Mouse (Mus musculus) hindbrain, embryonic 16.5 days (tissue): ENCODE data around the gene Fbxl17. TPM values are rescaled to one million over a fixed set of nuclear protein-coding genes. Genes with fewer than 3 reads are reported as not detected.

ENCODE experiments used
- ATAC-seq: fragments of 200-750 bp; cut with Nextera tagmentation; 2 replicates; pipeline ENCODE4 v1.8.0; 2017; ENCODE audit warnings: moderate TSS enrichment, moderate library complexity
- H3K27ac ChIP-seq: fragments of 300-500 bp; sonication (generic); 2 replicates; pipeline ENCODE4 v1.5.1; 2014; ENCODE audit warnings: low read depth, mild to moderate bottlenecking, control low read depth, low read length, moderate library complexity
- H3K27me3 ChIP-seq: fragments of 300-500 bp; sonication (generic); replicated peaks from 2 replicates; pipeline ENCODE4 v1.6.1; 2014; ENCODE audit warnings: low read length; ENCODE audit not compliant: control insufficient read depth, insufficient read depth
- H3K36me3 ChIP-seq: fragments of 300-500 bp; sonication (generic); 2 replicates; pipeline ENCODE4 v1.6.1; 2014; ENCODE audit warnings: mild to moderate bottlenecking, low read length, moderate library complexity, mixed read lengths; ENCODE audit not compliant: control insufficient read depth, insufficient read depth
- H3K4me1 ChIP-seq: fragments of 300-500 bp; sonication (generic); 2 replicates; pipeline ENCODE4 v1.6.1; 2014; ENCODE audit warnings: low read depth, low read length; ENCODE audit not compliant: control insufficient read depth, insufficient read depth
- H3K4me2 ChIP-seq: fragments of 300-500 bp; sonication (generic); 2 replicates; pipeline ENCODE4 v1.6.1; 2014; ENCODE audit warnings: mild to moderate bottlenecking, low read length, control low read depth, moderate library complexity
- H3K4me3 ChIP-seq: fragments of 300-500 bp; sonication (generic); 2 replicates; pipeline ENCODE4 v1.5.1; 2014; ENCODE audit warnings: mild to moderate bottlenecking, low read length, control low read depth, moderate library complexity
- H3K9ac ChIP-seq: fragments of 300-500 bp; sonication (generic); 2 replicates; pipeline ENCODE4 v1.6.1; 2014; ENCODE audit warnings: low read depth, mild to moderate bottlenecking, control low read depth, low read length, moderate library complexity
- H3K9me3 ChIP-seq: fragments of 300-500 bp; sonication (generic); 2 replicates; pipeline ENCODE4 v1.6.1; 2014; ENCODE audit warnings: mild to moderate bottlenecking, low read length, moderate library complexity; ENCODE audit not compliant: control insufficient read depth
- WGBS: fragments of 180-500 bp; shearing (Covaris S2); extraction: QIAGEN DNeasy Blood & Tissue Kit; methylation state at CpG from one replicate; pipeline ENCODE4 v1.1.7; 2014; 5-methylcytosine and 5-hydroxymethylcytosine counted together
- polyA plus RNA-seq: library from polyadenylated mRNA; unstranded; fragments of >200 nt; fragmentation: Nextera tagmentation; extraction: Ambion mirVana; gene quantifications from 2 replicates; pipeline ENCODE4 v1.2.1, GENCODE M21; 2015

Fbxl17 gene
- polyA plus RNA-seq, 1 experiment from 2014 or later, result 9.5 TPM

DNA sequence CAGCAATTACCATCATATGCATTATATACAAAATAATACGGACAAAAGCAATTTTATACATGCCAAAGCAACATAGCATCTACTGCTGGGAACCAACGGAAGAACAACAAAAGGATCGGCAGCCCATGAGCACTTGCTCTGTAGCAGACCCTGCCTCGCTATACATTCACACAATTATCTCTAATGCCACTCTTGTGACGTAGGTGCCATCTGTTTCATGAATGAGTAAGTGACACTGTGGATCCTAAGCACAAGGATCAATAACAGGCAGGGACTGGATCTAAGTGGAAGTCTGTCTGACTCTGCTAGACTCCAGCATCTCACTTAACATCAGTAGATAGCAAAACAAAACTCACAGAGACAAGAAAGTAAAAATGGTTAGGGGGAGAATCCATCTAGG lies 391.8 kb downstream of the Fbxl17 start:
- H3K36me3 ChIP-seq, result no peaks in the 10 kb centered on the region
- H3K27ac ChIP-seq, result no peak overlapping the region
- H3K4me2 ChIP-seq, result no peak overlapping the region
- H3K27me3 ChIP-seq, result no peaks in the 10 kb centered on the region
- WGBS, result 46% methylated on average over 5 of the region's 5 CpGs
- peaks cover 5% of the 10 kb centered on the region; the same call in 1 of the 2 replicates for H3K4me1 ChIP-seq
- no peak overlapping the region for H3K4me3 ChIP-seq
- H3K9me3 ChIP-seq, result no peaks in the 10 kb centered on the region
- no peak overlapping the region for H3K9ac ChIP-seq
- no peak for ATAC-seq

DNA sequence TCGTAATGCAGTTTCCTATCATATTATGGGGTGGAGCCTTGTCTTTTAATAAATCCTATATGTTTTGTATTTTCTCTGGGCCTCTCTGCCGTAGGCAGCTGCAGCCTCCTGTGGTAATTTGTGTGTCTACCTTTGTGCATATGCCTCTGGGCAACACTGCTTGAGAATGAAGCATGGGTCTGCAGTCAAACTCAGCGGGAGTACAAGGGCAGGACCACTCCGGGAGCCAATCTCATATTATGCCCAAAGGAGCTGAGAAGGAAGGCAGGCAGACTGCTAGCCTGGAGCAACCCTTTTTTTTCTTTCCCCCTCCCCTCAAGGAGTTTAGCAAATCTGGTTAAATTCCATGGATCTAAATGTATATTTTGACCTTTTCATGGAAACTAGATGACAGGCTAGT lies 392.3 kb downstream of the Fbxl17 start:
- WGBS, result 51% methylated on average over 4 of the region's 4 CpGs

DNA sequence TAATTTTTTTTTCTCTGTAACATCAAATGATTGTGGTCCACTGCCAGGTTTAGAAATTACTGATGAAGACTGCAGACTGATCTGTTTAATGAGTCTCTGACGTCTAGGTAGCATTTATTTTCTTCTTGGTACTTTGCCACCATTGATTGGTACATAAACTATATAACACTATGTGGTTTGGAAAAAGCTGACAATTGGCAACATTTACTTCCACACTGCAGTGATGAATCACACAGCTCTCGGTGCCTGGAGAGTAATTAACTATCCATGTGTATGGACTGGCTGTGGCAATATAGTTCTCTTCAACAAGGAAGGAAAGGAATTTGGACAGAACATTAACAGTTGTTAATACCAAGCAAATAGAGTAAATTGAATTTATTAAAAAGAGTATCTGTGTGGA lies 404.3 kb downstream of the Fbxl17 start:
- WGBS, result 42% methylated on average over 2 of the region's 2 CpGs
- H3K9ac ChIP-seq, result no peak overlapping the region
- no peak overlapping the region for H3K4me3 ChIP-seq
- H3K36me3 ChIP-seq, result no peaks in the 10 kb centered on the region
- H3K9me3 ChIP-seq, result no peaks in the 10 kb centered on the region
- no peak overlapping the region for H3K27ac ChIP-seq
- no peaks in the 10 kb centered on the region for H3K27me3 ChIP-seq
- no peaks in the 10 kb centered on the region for H3K4me1 ChIP-seq
- ATAC-seq, result no peak; the same call in 1 of the 2 replicates
- H3K4me2 ChIP-seq, result no peak overlapping the region

More for the DNA sequence above, 392.3 kb downstream of the Fbxl17 start:
- Histone ChIP-seq H3K4me1 (peaks cover 5% of the 10 kb centered on the region; the same call in 1 of the 2 replicates), H3K4me3 (no peak overlapping the region), H3K36me3 (no peaks in the 10 kb centered on the region), H3K27me3 (no peaks in the 10 kb centered on the region), H3K9ac (no peak overlapping the region), H3K27ac (no peak overlapping the region), H3K9me3 (no peaks in the 10 kb centered on the region), H3K4me2 (no peak overlapping the region)
- no peak for ATAC-seq

DNA sequence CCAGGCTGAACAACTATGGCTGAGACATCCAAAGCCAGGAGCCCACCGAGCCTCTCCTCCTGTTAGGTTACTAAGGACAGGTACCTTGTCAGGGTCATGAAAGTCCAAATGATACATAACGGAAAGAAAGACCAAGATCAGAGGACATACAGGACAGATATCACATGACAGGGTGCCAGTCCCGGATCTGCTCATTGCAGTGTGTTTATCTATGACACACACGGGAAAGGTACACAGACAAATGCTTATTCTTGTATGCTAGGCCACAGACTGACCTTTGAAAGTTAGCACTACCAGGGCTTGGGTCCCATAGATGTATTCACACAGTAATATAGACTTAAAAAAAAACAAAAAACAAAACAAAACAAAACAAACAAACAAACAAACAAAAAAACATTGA lies 404.8 kb downstream of the Fbxl17 start:
- Histone ChIP-seq H3K4me3 (no peak overlapping the region), H3K27me3 (no peaks in the 10 kb centered on the region), H3K27ac (no peak overlapping the region), H3K4me1 (no peaks in the 10 kb centered on the region), H3K9me3 (no peaks in the 10 kb centered on the region), H3K4me2 (no peak overlapping the region), H3K36me3 (no peaks in the 10 kb centered on the region), H3K9ac (no peak overlapping the region)
- ATAC-seq, result no peak
- 82% methylated on average over 4 of the region's 4 CpGs for WGBS

DNA sequence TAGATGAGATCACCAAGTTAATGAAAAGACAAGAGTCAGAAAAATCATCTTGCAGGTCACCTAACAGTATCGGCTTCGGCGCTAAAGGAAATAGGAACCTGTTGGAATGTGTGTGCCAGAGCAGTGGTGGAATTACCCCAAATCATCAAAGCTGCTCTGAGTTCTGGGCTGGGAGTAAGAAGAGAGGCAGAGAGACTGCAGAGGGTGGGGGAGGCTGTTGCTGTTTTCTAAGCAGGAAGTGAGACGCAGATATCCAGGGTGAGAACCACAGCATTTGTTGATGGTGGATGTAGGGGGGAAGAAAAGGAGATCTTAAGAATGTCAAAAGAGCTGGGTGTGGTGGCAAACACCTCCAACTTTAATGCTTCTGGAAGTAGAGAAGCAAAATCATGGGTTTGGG lies 406.6 kb downstream of the Fbxl17 start:
- Histone ChIP-seq H3K27ac (no peak overlapping the region), H3K4me2 (no peak overlapping the region), H3K9ac (no peak overlapping the region), H3K4me1 (no peaks in the 10 kb centered on the region), H3K27me3 (no peaks in the 10 kb centered on the region), H3K9me3 (0 out of 2 replicates have a peak, but pooled peaks cover 2% of the 10 kb centered on the region), H3K4me3 (no peak overlapping the region), H3K36me3 (no peaks in the 10 kb centered on the region)
- no peak for ATAC-seq
- 85% methylated on average over 4 of the region's 4 CpGs for WGBS

DNA sequence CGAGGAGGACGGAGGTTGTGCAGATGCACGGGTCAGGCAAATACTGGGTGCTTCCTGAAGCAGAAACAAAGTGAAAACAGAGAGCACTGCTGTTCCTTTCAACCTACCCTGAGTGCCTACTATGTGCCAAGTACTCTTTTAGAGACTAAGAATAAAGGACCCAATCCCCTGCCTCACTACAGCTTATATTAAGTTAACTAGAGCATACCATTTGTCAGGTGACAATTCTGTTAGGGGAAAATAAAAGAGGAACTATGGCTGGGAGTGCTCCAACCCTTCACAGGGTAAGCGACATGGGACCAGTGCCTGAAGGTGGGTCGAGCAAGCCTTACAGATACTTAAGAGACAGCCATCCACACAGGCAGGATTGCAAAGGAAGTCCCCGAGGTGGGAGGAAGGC lies 407.0 kb downstream of the Fbxl17 start:
- WGBS, result 80% methylated on average over 6 of the region's 6 CpGs
- Histone ChIP-seq H3K4me2 (no peak overlapping the region), H3K9me3 (0 out of 2 replicates have a peak, but pooled peaks cover 2% of the 10 kb centered on the region), H3K27ac (no peak overlapping the region), H3K36me3 (no peaks in the 10 kb centered on the region), H3K9ac (no peak overlapping the region), H3K27me3 (no peaks in the 10 kb centered on the region), H3K4me1 (no peaks in the 10 kb centered on the region), H3K4me3 (no peak overlapping the region)
- no peak for ATAC-seq

DNA sequence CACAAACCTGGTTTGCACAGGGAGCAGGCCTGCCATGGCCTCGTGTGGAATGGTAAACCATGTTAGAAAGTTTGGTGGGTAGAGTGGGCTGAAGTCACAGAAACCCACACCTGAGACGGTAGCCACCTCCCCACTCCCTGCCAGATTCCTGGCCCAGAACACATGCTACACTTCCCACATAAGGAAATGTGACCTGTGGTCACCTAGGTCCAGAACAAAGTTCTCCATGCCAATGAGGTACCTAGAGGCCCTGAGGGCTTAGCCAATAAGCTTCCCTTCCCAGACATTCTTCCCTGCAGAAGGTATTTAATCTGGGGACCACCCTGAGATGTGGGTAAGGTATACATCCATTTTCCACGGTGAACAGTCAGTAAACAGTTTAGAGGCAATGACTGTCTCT lies 409.7 kb downstream of the Fbxl17 start:
- Histone ChIP-seq H3K4me2 (no peak overlapping the region), H3K27ac (no peak overlapping the region), H3K9me3 (0 out of 2 replicates have a peak, but pooled peaks cover 2% of the 10 kb centered on the region), H3K4me3 (no peak overlapping the region), H3K27me3 (no peaks in the 10 kb centered on the region), H3K4me1 (no peaks in the 10 kb centered on the region), H3K9ac (no peak overlapping the region), H3K36me3 (no peaks in the 10 kb centered on the region)
- no peak for ATAC-seq
- 90% methylated on average over 3 of the region's 3 CpGs for WGBS

DNA sequence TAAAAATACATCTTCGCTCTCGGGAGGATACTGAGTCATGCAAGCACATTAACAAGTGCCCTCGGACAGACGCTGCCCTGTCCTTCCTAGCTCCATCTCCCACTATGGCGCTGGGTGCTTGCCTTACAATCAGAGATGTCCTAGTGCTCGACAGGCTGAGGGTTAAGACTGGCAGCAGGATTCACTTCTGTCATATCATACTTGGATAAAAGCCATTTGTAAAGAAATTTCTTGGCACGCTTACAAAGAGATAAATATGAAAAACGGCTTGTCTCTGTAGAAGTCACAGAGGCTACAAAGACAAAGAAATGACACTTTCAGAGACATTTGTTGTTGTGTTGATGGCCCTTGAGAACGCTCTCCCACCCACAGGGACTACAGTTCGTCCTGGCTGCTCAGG lies 412.6 kb downstream of the Fbxl17 start:
- Histone ChIP-seq H3K9me3 (0 out of 2 replicates have a peak, but pooled peaks cover 2% of the 10 kb centered on the region), H3K4me2 (no peak overlapping the region), H3K9ac (no peak overlapping the region), H3K4me1 (no peaks in the 10 kb centered on the region), H3K4me3 (no peak overlapping the region), H3K27me3 (no peaks in the 10 kb centered on the region), H3K36me3 (no peaks in the 10 kb centered on the region), H3K27ac (no peak overlapping the region)
- 75% methylated on average over 10 of the region's 10 CpGs for WGBS
- no peak for ATAC-seq

DNA sequence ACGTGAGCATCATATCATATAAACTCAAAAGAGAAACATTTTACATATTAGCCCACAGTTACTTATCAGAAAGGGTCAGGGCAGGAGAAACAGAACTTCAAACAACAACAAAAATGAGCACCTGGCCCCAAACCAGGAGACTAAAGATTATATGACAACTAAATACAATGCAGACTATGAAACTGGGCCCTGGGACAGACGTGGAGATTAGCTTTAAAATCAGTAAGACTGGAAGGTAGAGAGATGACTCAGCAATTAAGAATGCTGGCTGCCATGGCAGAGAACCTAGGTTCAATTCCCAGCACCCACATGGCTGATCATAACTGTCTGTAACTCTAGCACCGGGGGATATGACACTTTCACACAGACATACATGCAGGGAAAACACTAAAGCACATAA lies 413.3 kb downstream of the Fbxl17 start:
- no peak overlapping the region for H3K9ac ChIP-seq
- no peak overlapping the region for H3K4me3 ChIP-seq
- no peaks in the 10 kb centered on the region for H3K4me1 ChIP-seq
- H3K4me2 ChIP-seq, result no peak overlapping the region
- H3K36me3 ChIP-seq, result no peaks in the 10 kb centered on the region
- WGBS, result 80% methylated on average over 3 of the region's 3 CpGs
- H3K9me3 ChIP-seq, result 0 out of 2 replicates have a peak, but pooled peaks cover 2% of the 10 kb centered on the region
- H3K27ac ChIP-seq, result no peak overlapping the region
- ATAC-seq, result no peak
- no peaks in the 10 kb centered on the region for H3K27me3 ChIP-seq

DNA sequence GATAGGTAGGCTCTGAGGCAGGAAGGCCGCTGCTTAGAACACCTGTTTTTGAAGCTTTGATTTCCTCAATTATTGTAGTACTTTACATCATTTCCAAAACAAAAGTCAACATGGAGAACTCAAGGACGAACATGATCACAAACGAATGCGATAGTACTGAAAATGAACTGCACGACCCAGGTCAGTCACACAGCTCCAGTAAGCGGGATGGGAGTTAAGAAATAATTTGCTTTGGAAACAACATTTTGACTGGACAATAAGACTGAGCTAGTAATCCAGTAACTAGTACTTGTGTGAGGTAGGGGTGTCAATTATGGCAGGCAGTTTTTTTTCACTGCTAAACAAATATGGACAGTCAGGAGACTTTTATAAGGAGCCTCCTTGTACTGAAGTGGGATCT lies 414.6 kb downstream of the Fbxl17 start:
- ATAC-seq, result no peak

More for the DNA sequence above, 414.6 kb downstream of the Fbxl17 start:
- H3K4me3 ChIP-seq, result no peak overlapping the region
- no peaks in the 10 kb centered on the region for H3K27me3 ChIP-seq
- H3K9ac ChIP-seq, result no peak overlapping the region
- no peak overlapping the region for H3K4me2 ChIP-seq
- 95% methylated on average over 6 of the region's 6 CpGs for WGBS
- H3K27ac ChIP-seq, result no peak overlapping the region
- H3K4me1 ChIP-seq, result no peaks in the 10 kb centered on the region
- no peaks in the 10 kb centered on the region for H3K36me3 ChIP-seq
- 0 out of 2 replicates have a peak, but pooled peaks cover 2% of the 10 kb centered on the region for H3K9me3 ChIP-seq
